In the genomic region with DNA sequence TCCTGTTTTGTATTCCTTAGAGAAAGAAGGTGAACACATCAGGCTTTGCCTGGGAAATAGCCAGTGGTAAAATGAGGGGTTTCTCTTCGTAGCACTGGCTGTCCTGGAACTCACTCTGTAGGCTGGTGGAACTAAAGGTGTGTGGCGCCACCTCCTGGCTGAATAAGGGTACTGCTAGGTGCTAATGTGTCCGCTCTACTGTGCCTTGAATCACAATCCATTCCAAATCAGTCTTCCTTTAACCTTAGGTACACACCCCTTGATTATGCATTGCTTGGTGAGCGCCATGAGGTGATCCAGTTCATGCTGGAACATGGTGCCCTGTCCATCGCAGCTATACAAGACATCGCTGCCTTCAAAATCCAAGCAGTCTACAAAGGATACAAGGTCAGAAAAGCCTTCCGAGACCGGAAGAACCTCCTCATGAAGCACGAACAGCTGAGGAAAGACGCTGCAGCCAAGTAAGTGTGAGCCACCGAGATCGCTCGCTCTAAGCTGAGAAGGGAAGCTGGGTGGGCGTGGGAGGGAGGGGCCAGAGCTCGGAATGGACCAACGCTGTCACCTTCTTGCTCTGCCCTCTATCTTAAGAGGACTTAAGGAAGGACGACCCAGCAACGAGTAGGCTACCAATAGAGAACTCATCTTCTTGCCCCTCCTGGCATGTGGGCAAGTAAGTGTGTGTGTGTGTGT, we compare ENCODE assay signal across 8 mouse cellular contexts.
DNase-seq lines count a peak whose midpoint lies in the region; ATAC-seq and TF ChIP-seq lines count a peak whose summit lies in the region.

No protein-coding gene starts in this region.

- TF ChIP-seq CTCF in brain, embryonic 14.5 days (IDR thresholded peaks at IDR 0.05; ENCODE audit: borderline replicate concordance, extremely low read depth, insufficient read depth, insufficient read length): peak; percentile 76

- WGBS in forebrain, embryonic 15.5 days: 52% methylated on average over 18 of the region's 18 CpGs
- 45% methylated on average over 18 of the region's 18 CpGs for WGBS in hindbrain, embryonic 11.5 days

- H3K36me3 ChIP-seq in forebrain, embryonic 15.5 days: no peaks in the 10 kb centered on the region
- H3K36me3 ChIP-seq in hindbrain, embryonic 11.5 days (ENCODE audit: control insufficient read depth, insufficient read depth, low read length): no peaks in the 10 kb centered on the region

- no peaks in the 10 kb centered on the region for H3K9me3 ChIP-seq in forebrain, embryonic 15.5 days
- no peaks in the 10 kb centered on the region for H3K9me3 ChIP-seq in hindbrain, embryonic 11.5 days (ENCODE audit: control insufficient read depth, low read length)

- ATAC-seq in forebrain, embryonic 15.5 days (replicated peaks): peak; percentile 64
- ATAC-seq in hindbrain, embryonic 11.5 days (ENCODE audit: low FRiP score): peak; percentile 59; the same call in 1 of the 2 replicates

- H3K27ac ChIP-seq in forebrain, embryonic 15.5 days (replicated peaks): no peak overlapping the region
- no peak overlapping the region for H3K27ac ChIP-seq in hindbrain, embryonic 11.5 days (ENCODE audit: low read depth, low read length)

- H3K4me2 ChIP-seq in forebrain, embryonic 15.5 days (replicated peaks): no peak overlapping the region
- no peak overlapping the region for H3K4me2 ChIP-seq in hindbrain, embryonic 11.5 days (replicated peaks; ENCODE audit: low read depth, low read length)

- TF ChIP-seq POLR2A in brain, embryonic 14.5 days (IDR thresholded peaks at IDR 0.05; ENCODE audit: borderline replicate concordance, extremely low read depth, insufficient read depth, insufficient read length, poor library complexity, severe bottlenecking): no peak

- no peaks in the 10 kb centered on the region for H3K27me3 ChIP-seq in forebrain, embryonic 15.5 days
- no peaks in the 10 kb centered on the region for H3K27me3 ChIP-seq in hindbrain, embryonic 11.5 days (ENCODE audit: control insufficient read depth, insufficient read depth, low read length)

- H3K4me1 ChIP-seq in forebrain, embryonic 15.5 days: no peaks in the 10 kb centered on the region
- H3K4me1 ChIP-seq in hindbrain, embryonic 11.5 days (replicated peaks; ENCODE audit: control insufficient read depth, insufficient read depth, low read length): no peaks in the 10 kb centered on the region

- peak; percentile 58 for DNase-seq in MEL-GATA-1-ER (ENCODE audit: extremely low read depth, low read depth)
- DNase-seq in brain, embryonic 14.5 days (ENCODE audit: low read depth): peak; percentile 67
- DNase-seq in hindbrain, embryonic 11.5 days (ENCODE audit: low spot score): peak; percentile 80
- peak; percentile 37 to 46 for DNase-seq in layer of hippocampus, postnatal 36 days
- peak; percentile 22 for DNase-seq in lung, postnatal 25 days (ENCODE audit: low spot score)
- DNase-seq in right cerebral cortex, postnatal 14 days: peak; percentile 65
- peak; percentile 36 for DNase-seq in yolk sac, embryonic 10.5 days (ENCODE audit: low spot score)

- no peak overlapping the region for H3K9ac ChIP-seq in forebrain, embryonic 15.5 days (replicated peaks)
- no peak overlapping the region for H3K9ac ChIP-seq in hindbrain, embryonic 11.5 days (ENCODE audit: low read depth, low read length)

- no peak overlapping the region for H3K4me3 ChIP-seq in forebrain, embryonic 15.5 days
- no peak overlapping the region for H3K4me3 ChIP-seq in hindbrain, embryonic 11.5 days (ENCODE audit: low read depth, low read length)

Comparison
In these comparisons a context has a peak if more than half of its experiments do, and no peak if none do; other contexts are left out.
1. DNase-seq: peak in every context shown above with its lines; median percentile 80 in hindbrain, embryonic 11.5 days; 67 in brain, embryonic 14.5 days; 65 in right cerebral cortex, postnatal 14 days; 58 in MEL-GATA-1-ER; 42 in layer of hippocampus, postnatal 36 days; 36 in yolk sac, embryonic 10.5 days; 22 in lung, postnatal 25 days.